Mouse (Mus musculus) heart, embryonic 12.5 days (tissue): ENCODE measurements around the gene Dab1. TPM values are rescaled to one million over a fixed set of nuclear protein-coding genes. Genes with fewer than 3 reads are reported as not detected.

Experiments used
- ATAC-seq: fragments of 200-750 bp; cut with Nextera tagmentation; 2 replicates; pipeline ENCODE4 v1.8.0; 2017; ENCODE audit warnings: moderate TSS enrichment, moderate library complexity; ENCODE audit not compliant: insufficient number of reproducible peaks, low FRiP score
- H3K27ac ChIP-seq: fragments of 300-500 bp; sonication (generic); 2 replicates; pipeline ENCODE4 v1.5.1; 2016; ENCODE audit warnings: mild to moderate bottlenecking, moderate library complexity; ENCODE audit not compliant: poor library complexity, severe bottlenecking
- H3K27me3 ChIP-seq: fragments of 300-500 bp; sonication (generic); replicated peaks from 2 replicates; pipeline ENCODE4 v1.6.1; 2016; ENCODE audit warnings: mild to moderate bottlenecking, moderate library complexity
- H3K36me3 ChIP-seq: fragments of 300-500 bp; sonication (generic); 2 replicates; pipeline ENCODE4 v1.6.1; 2016; ENCODE audit warnings: mild to moderate bottlenecking, moderate library complexity
- H3K4me1 ChIP-seq: fragments of 300-500 bp; sonication (generic); replicated peaks from 2 replicates; pipeline ENCODE4 v1.6.1; 2016; ENCODE audit warnings: mild to moderate bottlenecking
- H3K4me2 ChIP-seq: fragments of 300-500 bp; sonication (generic); 2 replicates; pipeline ENCODE4 v1.6.1; 2016; ENCODE audit warnings: mild to moderate bottlenecking, moderate library complexity
- H3K4me3 ChIP-seq: fragments of 300-500 bp; sonication (generic); 2 replicates; pipeline ENCODE4 v1.5.1; 2016; ENCODE audit warnings: mild to moderate bottlenecking
- H3K9ac ChIP-seq: fragments of 300-500 bp; sonication (generic); 2 replicates; pipeline ENCODE4 v1.6.1; 2016; ENCODE audit warnings: mild to moderate bottlenecking, moderate library complexity
- H3K9me3 ChIP-seq: fragments of 300-500 bp; sonication (generic); replicated peaks from 2 replicates; pipeline ENCODE4 v1.6.1; 2016; ENCODE audit warnings: mild to moderate bottlenecking, moderate library complexity
- WGBS: fragments of 180-500 bp; shearing (Covaris S2); methylation state at CpG from one replicate; pipeline ENCODE4 v1.1.7; 2016; 5-methylcytosine and 5-hydroxymethylcytosine counted together
- polyA plus RNA-seq: library from polyadenylated mRNA; unstranded; fragments of >200 nt; fragmentation: Nextera tagmentation; extraction: Ambion mirVana; gene quantifications from 2 replicates; pipeline ENCODE4 v1.2.1, GENCODE M21; 2016

Gene Dab1
- polyA plus RNA-seq, 1 experiment from 2014 or later, result 1.0 TPM

DNA sequence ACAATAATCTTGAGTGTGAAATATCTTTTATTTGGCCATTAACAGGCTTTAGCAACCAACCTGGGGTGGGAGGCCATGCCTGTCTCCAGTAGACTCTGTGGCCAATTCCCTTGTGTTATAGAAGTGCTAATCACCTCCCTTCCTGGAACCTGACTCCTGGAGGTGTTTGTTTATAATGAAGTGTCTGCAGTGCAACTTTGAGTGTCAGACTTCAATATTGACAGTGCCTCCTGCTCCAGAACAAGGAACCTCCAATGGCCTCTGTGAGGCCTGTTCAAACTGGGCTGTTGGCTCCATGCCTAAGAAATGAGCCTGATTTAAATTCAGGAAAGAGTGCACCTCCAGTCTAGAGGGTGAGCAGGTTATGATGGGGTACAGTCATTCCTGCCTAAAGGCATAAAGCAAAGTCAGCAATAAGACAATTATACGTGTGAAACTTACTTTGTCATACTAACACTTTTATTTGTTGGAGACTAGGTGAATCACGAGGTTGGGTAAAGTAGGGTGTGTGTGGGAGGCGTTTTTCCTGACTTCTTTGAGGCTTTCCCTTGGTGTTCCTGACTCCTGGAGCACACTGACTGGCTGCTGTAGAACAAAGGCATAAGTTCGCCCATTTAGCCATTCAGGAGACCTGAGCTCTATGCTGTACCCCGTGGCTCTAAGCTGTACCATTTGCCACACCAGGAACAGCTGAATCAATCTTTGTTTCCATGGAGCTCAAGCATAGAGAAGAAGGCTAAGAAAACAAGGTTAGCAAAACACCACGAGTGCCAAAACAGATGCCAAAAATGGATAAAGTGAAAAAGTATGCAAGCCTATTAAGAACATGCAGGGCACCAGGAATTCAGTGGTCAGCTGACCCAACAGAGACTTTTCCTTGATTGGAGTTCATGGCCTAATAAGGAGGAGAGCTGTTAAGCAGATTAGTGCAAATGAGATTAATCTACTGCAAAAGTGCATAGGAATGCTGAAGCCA is 978.6 kb downstream of the Dab1 start:
- no peak for ATAC-seq
- Histone ChIP-seq H3K9ac (no peak overlapping the region), H3K36me3 (no peaks in the 10 kb centered on the region), H3K4me1 (peaks cover 4% of the 10 kb centered on the region), H3K4me2 (no peak overlapping the region), H3K9me3 (no peaks in the 10 kb centered on the region), H3K4me3 (no peak overlapping the region), H3K27me3 (no peaks in the 10 kb centered on the region), H3K27ac (no peak overlapping the region)
- WGBS, result 70% methylated on average over 6 of the region's 6 CpGs

- Histone ChIP-seq H3K4me2 (no peak overlapping the region), H3K9ac (no peak overlapping the region), H3K27ac (no peak overlapping the region), H3K27me3 (no peaks in the 10 kb centered on the region), H3K9me3 (no peaks in the 10 kb centered on the region), H3K36me3 (no peaks in the 10 kb centered on the region), H3K4me1 (no peaks in the 10 kb centered on the region), H3K4me3 (no peak overlapping the region)
- WGBS, result 78% methylated on average over 8 of the region's 8 CpGs
- no peak for ATAC-seq
Measured at GRCm38 (mm10) chr4:104602804-104603203, 983.6 kb downstream of the Dab1 start.

- Histone ChIP-seq H3K27ac (no peak overlapping the region), H3K36me3 (no peaks in the 10 kb centered on the region), H3K4me3 (no peak overlapping the region), H3K9me3 (no peaks in the 10 kb centered on the region), H3K4me2 (no peak overlapping the region), H3K9ac (no peak overlapping the region), H3K27me3 (no peaks in the 10 kb centered on the region), H3K4me1 (no peaks in the 10 kb centered on the region)
- no peak for ATAC-seq
- WGBS, result 90% methylated on average over 2 of the region's 2 CpGs
Measured at GRCm38 (mm10) chr4:104604298-104604697, 985.1 kb downstream of the Dab1 start.

DNA sequence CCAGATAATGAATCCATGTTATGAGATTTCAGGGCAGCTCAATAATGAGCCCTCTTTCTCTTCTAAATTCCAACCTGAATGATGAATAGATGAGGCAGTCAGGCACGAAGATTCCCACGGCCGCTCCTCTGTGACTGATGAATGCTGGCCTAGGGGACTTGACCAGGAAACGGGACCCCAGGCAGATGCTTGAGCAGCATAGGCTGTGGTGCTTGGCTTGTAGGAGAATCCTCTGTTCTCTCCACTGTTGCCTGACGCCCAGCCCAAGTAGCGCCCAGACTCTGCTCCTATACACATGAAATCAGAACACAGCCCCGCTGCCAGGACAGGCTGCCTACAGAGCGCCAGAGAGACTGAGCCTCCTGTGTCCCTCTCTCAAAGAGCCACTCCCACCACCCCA is 987.7 kb downstream of the Dab1 start:
- Histone ChIP-seq H3K4me2 (no peak overlapping the region), H3K9ac (no peak overlapping the region), H3K9me3 (no peaks in the 10 kb centered on the region), H3K4me3 (no peak overlapping the region), H3K27me3 (no peaks in the 10 kb centered on the region), H3K27ac (no peak overlapping the region), H3K36me3 (no peaks in the 10 kb centered on the region), H3K4me1 (no peaks in the 10 kb centered on the region)
- no peak for ATAC-seq
- 74% methylated on average over 8 of the region's 8 CpGs for WGBS

DNA sequence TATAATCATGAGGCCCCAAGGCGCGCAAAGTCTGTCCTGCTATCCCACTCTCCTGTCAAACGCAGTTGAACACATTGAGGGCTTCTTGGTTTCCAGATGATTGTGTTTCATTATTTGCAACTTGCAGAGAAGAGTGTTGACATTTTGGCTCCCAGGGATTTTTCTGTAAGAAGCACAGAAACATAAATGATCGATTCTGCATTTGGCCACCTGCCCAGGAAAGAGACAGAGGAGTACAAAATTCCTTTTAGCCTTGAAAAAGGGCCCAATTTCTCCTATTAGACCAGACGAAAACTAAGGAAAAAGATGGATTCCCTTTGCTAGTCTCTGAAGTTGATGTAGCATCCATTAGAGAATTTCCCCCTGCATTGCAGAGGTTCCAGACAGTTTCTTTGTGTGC is 988.5 kb downstream of the Dab1 start:
- H3K27ac ChIP-seq, result no peak overlapping the region
- H3K27me3 ChIP-seq, result no peaks in the 10 kb centered on the region
- WGBS, result 77% methylated on average over 5 of the region's 5 CpGs
- H3K36me3 ChIP-seq, result no peaks in the 10 kb centered on the region
- H3K4me3 ChIP-seq, result no peak overlapping the region
- H3K4me2 ChIP-seq, result no peak overlapping the region
- H3K4me1 ChIP-seq, result no peaks in the 10 kb centered on the region
- no peak for ATAC-seq
- no peaks in the 10 kb centered on the region for H3K9me3 ChIP-seq
- H3K9ac ChIP-seq, result no peak overlapping the region

- no peak overlapping the region for H3K27ac ChIP-seq
- no peaks in the 10 kb centered on the region for H3K9me3 ChIP-seq
- H3K4me3 ChIP-seq, result no peak overlapping the region
- no peaks in the 10 kb centered on the region for H3K4me1 ChIP-seq
- no peak for ATAC-seq
- H3K27me3 ChIP-seq, result no peaks in the 10 kb centered on the region
- WGBS, result 77% methylated on average over 5 of the region's 5 CpGs
- H3K4me2 ChIP-seq, result no peak overlapping the region
- H3K36me3 ChIP-seq, result no peaks in the 10 kb centered on the region
- no peak overlapping the region for H3K9ac ChIP-seq
Measured at GRCm38 (mm10) chr4:104619452-104619851, 1000.3 kb downstream of the Dab1 start.

DNA sequence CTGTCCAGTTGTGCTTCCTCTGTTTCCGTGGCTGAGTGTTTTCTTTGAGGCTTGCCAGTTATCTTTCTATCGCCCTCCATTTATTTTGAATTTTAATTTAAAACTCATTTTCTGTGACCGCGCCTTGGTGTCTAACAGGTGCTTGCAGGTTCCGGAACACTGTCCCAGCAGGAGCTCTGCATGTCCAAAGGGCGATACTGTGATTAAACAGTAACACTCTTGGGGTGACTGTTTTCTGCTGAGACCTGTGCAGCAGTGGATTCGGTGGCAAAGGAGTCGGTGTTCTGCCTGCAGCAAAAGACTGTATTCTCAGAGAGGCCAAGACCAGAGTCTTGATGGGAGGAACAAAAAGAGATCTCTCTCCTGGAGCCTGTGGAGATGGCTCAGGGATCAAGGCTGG is 1006.2 kb downstream of the Dab1 start:
- Histone ChIP-seq H3K4me3 (no peak overlapping the region), H3K4me1 (no peaks in the 10 kb centered on the region), H3K9ac (no peak overlapping the region), H3K9me3 (no peaks in the 10 kb centered on the region), H3K27ac (no peak overlapping the region), H3K36me3 (no peaks in the 10 kb centered on the region), H3K4me2 (no peak overlapping the region), H3K27me3 (no peaks in the 10 kb centered on the region)
- 84% methylated on average over 8 of the region's 8 CpGs for WGBS
- ATAC-seq, result no peak

- WGBS, result 89% methylated on average over 7 of the region's 7 CpGs
- no peak for ATAC-seq
Measured at GRCm38 (mm10) chr4:104628708-104629107, 1009.5 kb downstream of the Dab1 start.

DNA sequence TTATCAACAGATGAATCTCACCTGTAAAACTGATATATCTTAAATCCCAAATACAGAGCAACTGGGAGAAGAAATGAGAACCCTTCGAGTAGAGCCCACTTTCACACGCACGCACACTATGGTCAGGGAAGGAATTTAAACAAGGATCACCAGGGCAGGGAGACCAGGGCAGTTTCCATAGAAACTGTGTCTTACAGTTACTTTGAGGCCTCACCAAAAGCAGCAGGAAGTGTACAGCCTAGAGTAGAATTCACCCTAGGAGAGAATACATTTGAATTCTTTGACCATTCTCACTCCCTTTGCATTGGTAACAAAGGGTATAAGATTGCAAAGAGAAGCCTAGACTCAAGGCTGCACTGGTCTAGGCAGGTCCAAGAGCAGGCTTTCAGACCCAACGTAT is 1017.9 kb downstream of the Dab1 start:
- no peaks in the 10 kb centered on the region for H3K4me1 ChIP-seq
- H3K4me2 ChIP-seq, result no peak overlapping the region
- ATAC-seq, result no peak
- H3K36me3 ChIP-seq, result no peaks in the 10 kb centered on the region
- H3K9me3 ChIP-seq, result no peaks in the 10 kb centered on the region
- H3K9ac ChIP-seq, result no peak overlapping the region
- 93% methylated on average over 4 of the region's 4 CpGs for WGBS
- H3K27me3 ChIP-seq, result no peaks in the 10 kb centered on the region
- H3K4me3 ChIP-seq, result no peak overlapping the region
- no peak overlapping the region for H3K27ac ChIP-seq

More at GRCm38 (mm10) chr4:104628708-104629107, 1009.5 kb downstream of the Dab1 start:
- H3K4me3 ChIP-seq, result no peak overlapping the region
- H3K27ac ChIP-seq, result no peak overlapping the region
- no peak overlapping the region for H3K9ac ChIP-seq
- H3K9me3 ChIP-seq, result no peaks in the 10 kb centered on the region
- no peaks in the 10 kb centered on the region for H3K36me3 ChIP-seq
- no peak overlapping the region for H3K4me2 ChIP-seq
- H3K4me1 ChIP-seq, result no peaks in the 10 kb centered on the region
- no peaks in the 10 kb centered on the region for H3K27me3 ChIP-seq

GRCm38 (mm10) chr4:104640617-104641016 is 1021.5 kb downstream of the Dab1 start:
- Histone ChIP-seq H3K9me3 (no peaks in the 10 kb centered on the region), H3K4me2 (no peak overlapping the region), H3K27ac (no peak overlapping the region), H3K4me1 (0 out of 2 replicates have a peak, but pooled peaks cover 3% of the 10 kb centered on the region), H3K4me3 (no peak overlapping the region), H3K9ac (no peak overlapping the region), H3K36me3 (no peaks in the 10 kb centered on the region), H3K27me3 (no peaks in the 10 kb centered on the region)
- WGBS, result 86% methylated on average over 5 of the region's 5 CpGs
- no peak for ATAC-seq

GRCm38 (mm10) chr4:104642761-104643469 is 1023.8 kb downstream of the Dab1 start:
- Histone ChIP-seq H3K27ac (no peak overlapping the region), H3K9me3 (peaks cover 3% of the 10 kb centered on the region; the same call in 1 of the 2 replicates), H3K4me2 (no peak overlapping the region), H3K36me3 (no peaks in the 10 kb centered on the region), H3K4me3 (no peak overlapping the region), H3K9ac (no peak overlapping the region), H3K27me3 (no peaks in the 10 kb centered on the region), H3K4me1 (0 out of 2 replicates have a peak, but pooled peaks cover 3% of the 10 kb centered on the region)
- ATAC-seq, result no peak
- WGBS, result 76% methylated on average over 8 of the region's 8 CpGs
